Mouse (Mus musculus): ENCODE results near the gene Tmem132b.
"Not testable (repeated sequence)": the region's sequence is repeated elsewhere in the genome, so short reads cannot be mapped to it uniquely, and the experiment has no call there.

The Tmem132b gene

GRCm38 (mm10) chr5:125531634-125532033 is at the start of gene Tmem132b:
Gene Tmem132b, plus strand, starts transcription at chr5:125531774.
- DNase-seq: peak; percentile 60

DNA sequence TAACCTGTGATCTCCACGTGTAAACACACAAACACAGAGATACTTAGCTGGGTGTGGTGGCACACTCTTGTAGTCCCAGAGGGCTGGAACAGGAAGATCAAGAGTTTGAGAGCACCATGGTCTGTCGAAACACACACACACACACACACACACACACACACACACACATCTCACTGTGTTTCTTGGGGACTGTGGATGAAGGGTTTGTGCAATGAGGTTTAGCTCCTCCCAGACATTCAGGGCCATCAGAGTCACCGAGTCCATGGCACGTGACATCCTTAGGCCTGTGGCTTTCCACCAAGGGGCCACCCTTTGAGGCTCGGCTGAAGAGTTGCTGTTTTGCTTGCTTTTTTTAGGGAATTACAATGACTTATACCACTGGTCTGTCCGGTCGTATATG is 49.1 kb upstream of the Tmem132b start:
- no peak for DNase-seq

- DNase-seq: no peak
These were observed 47.6 kb upstream of the Tmem132b start for GRCm38 (mm10) chr5:125483712-125484611.

- DNase-seq: no peak
These were observed 46.4 kb upstream of the Tmem132b start for GRCm38 (mm10) chr5:125485031-125485778.

- no peak for DNase-seq
These were observed 45.5 kb upstream of the Tmem132b start for GRCm38 (mm10) chr5:125486088-125486487.

DNA sequence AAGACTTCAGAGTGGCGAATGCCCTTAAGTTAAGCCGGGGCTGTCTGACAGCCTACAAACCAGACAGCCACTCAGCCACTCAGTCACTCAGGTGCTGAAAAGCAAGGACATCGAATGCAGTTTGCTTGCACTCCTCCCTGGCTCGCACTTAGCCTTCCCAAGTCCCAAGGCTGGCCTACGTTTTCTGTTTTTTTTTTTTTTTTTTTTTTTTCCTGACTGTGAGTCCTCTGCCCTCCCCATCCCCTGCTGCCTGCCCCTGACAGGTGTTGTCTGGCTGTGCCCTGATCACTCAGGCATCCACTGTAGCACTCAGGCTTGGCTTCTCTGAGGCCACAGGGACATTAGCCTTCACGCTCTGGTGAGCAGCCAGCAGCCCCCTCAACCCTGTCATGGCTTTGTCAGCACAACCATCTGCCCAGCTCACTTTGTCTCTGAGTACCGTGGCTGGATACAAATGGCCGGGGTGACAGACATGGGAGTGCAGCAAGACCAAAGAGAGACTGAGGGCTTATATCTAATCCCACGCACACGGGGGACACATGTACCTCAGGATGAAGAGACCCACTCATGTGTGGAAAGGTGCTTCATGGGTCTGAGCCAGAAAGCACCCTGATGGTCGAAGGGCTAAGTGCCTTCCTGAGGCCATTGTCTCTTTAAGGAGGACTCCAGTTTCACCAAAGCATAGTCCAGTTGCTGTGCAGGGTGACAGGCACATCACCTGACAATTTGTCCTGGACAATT is 44.0 kb upstream of the Tmem132b start:
- no peak for DNase-seq

DNA sequence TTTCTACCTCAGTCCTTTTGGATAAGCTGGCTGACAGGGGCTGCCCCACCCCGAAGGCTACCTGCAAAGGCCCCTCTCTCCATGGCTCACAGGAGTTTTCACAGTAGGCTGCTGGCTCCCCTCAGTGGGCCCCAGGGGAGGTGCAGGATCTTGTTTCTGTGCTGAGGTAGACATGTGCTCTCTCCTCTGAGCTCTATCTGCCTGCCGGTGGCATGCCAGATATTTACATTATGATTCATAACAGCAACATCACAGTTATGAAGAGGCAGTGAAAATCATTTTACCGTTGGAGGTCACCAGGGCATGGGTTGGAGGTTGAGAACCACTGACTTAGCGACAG is 43.5 kb upstream of the Tmem132b start:
- DNase-seq: no peak

DNA sequence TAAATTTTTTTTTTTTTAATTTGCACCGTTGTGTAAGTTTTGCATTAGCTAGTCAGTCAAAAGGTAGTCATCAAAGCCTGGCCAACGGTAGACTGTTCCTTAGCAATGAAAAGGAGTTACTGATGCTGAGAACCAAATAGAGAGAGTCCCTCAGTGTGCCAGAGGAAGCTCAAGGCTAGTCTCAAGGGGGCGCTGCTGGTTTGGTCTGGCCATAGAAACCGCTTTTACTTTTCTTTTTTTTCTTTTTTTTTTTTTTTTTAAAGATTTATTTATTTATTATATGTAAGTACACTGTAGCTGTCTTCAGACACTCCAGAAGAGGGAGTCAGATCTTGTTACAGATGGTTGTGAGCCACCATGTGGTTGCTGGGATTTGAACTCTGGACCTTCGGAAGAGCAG is 42.6 kb upstream of the Tmem132b start:
- not testable (repeated sequence) for DNase-seq

DNA sequence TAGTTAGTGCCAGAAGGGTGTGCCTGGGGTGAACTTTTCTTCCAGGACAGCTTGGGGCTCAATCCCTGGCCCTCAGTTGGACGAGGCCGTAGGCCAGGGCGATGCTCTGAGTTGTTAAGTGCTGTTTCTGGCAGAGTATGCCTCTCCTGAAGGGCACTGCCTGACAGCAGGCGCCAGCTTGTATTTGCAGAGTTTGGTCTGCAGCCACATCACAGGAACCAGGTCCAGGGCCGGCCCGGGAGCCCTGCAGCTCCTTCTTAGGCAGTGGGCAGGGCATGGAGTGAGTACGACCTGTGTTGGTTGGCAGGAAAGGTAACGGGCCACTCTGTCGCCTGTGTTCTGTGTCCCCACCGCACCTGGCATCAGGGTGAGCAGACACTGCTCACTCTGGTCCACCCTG is 40.5 kb upstream of the Tmem132b start:
- no peak for DNase-seq

- DNase-seq: no peak
These were observed 39.0 kb upstream of the Tmem132b start for GRCm38 (mm10) chr5:125492379-125493092.

DNA sequence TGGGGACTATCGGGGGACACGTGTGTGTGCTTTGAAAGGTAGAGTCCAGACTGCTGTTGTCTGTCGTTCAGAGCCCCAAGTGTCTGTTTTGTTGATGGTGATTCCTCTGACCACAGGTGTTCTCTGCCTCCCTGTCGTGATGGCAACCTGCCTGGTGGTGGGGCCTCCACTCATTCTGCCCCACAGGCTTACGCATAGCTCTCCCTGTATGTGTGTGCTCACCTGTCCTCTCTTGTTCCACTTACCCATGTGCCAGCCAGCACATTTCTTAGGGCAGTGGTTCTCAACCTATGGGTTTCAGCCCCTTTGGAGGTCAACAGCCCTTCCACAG is 38.5 kb upstream of the Tmem132b start:
- DNase-seq: no peak

GRCm38 (mm10) chr5:125495655-125496054 is 35.9 kb upstream of the Tmem132b start:
- no peak for DNase-seq

DNA sequence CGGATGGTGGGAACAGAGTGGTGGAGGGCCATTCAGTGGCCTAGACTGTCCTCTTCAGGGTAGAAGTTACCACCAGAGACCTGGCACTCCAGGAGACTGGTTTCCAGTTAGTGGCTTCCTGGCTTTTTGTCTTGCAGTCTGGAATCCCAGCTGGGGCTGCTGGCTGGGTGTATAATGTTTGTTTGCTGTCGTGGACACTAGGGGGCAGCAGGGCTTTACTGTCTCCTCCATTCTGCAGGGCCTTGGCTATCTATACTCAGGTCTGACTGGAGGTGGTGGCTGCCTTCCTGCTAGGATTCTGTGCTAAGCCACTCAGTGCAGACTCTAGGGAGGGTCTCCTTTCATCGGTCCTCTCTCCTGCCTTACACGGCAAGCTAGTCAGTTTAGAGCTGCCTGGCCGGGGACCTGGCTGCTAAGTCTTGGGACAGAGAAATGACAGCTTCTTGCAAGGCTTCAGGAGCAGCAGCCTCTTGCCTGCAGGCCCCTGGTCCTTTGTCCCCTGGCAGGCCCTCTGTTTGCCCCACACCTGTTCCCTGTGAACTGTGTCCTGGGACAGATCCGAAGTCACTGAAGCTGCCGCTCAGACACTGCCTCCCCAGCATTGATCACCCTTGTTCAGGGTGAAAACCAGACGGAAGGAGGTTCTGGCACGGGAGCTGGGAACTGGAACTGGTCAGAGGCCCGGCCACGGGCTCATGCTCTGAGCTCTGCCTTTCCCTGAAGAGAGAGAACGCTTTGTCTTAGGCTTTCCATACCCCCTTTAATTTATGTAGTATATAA is 33.6 kb upstream of the Tmem132b start:
- DNase-seq: peak; percentile 79

DNA sequence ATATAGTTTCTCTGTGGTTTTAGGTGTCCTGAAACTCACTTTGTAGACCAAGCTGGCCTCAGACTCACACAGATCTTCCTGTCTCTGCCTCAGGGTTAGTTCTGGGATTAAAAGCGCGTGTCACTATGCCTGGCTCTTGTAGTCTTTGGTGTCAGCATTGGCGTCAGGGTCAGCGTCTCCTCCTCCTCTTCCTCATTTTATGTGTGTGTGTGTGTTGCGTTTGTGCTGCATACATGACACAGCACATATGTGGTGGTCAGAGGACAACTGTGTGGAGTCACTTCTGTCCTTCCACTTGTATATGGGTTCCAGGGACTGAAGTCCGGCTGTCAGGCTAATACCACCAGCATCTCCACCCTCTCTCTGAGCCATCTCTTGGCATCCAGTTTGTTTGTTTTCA is 30.1 kb upstream of the Tmem132b start:
- DNase-seq: no peak

DNA sequence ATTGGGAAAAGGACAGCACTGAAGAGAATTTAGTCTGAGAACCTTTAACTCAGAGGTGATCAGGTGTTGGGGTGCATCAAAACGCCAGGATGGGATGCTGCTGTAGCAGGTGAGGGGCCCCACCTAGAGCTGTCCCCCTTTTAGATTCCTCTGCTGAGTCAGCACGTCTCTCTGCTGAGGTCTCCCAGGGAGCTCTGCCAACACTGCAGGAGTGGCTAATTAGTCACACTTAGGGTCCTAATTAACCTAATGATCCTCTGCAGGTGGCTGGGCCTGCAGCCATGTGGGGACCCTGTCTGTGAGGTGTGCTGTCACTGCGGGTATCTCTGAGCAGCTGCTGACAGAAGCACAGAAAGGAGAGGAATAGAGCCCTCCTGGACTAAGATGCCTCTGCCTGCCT is 29.4 kb upstream of the Tmem132b start:
- no peak for DNase-seq

- DNase-seq: no peak
These were observed 27.9 kb upstream of the Tmem132b start for GRCm38 (mm10) chr5:125503628-125504027.

DNA sequence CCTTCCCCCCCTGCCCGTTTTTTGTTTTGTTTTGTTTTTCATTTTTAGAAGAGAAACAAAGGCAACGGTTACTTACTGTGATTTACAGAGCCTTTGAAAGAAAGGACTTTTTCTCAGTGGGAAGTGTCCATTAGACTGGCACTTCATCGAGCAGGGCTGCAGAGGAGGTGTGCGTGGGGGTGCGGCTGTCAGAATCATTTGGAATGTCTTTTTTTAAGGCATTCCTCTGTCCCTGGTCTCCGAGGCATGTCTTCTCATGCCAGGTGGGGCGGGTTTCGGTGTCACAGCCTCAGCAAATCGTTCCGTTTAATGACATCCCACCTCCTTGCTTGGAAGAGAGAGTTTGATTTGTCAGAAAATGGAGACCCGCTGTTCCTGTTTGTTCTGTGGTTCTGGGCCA is 26.9 kb upstream of the Tmem132b start:
- DNase-seq: no peak

- DNase-seq: peak; percentile 62
These were observed 25.6 kb upstream of the Tmem132b start for GRCm38 (mm10) chr5:125505968-125506367.

DNA sequence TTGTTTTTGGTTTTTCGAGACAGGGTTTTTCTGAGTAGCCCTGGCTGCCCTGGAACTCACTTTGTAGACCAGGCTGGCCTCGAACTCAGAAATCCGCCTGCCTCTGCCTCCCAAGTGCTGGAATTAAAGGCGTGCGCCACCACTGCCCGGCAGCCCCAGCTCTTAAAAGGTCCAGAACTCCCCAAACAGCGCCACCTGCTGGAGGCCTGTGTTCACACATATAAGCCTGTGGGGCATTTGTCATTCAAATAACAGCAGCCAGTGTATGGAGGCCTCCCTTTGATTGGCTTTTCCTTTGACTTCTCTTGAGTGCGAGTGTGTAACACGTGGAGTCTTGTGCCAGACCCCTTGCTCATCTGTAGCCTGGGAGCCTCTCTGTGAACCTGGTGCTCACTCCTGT is 24.0 kb upstream of the Tmem132b start:
- no peak for DNase-seq

GRCm38 (mm10) chr5:125508006-125508405 is 23.6 kb upstream of the Tmem132b start:
- no peak for DNase-seq

DNA sequence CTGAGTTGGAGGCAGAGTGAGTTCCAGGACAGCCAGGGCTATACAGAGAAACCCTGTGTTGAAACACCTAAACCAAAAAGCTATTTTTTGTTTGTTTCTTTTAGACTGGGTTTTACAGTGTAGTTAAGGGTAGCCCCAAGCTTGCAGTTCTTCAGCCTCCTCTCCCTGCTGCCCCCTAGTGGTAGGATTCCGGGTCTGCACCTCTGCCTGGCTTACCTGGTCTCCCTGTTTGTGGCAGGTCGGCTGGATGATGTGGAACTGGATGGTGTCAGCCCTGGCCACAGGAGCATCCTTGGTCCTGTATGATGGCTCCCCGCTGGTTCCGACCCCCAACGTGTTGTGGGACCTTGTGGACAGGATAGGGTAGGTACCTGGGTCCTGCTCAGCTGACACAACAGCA is 22.0 kb upstream of the Tmem132b start:
- no peak for DNase-seq

- no peak for DNase-seq
These were observed 16.6 kb upstream of the Tmem132b start for GRCm38 (mm10) chr5:125515006-125515405.
